Mouse (Mus musculus) B cell, adult 2 months (primary cell): Measurements from ENCODE around the gene Mlh3.
"Not testable (repeated sequence)": the region's sequence is repeated elsewhere in the genome, so short reads cannot be mapped to it uniquely, and the experiment has no call there.

Source experiments
- DNase-seq, 2 experiments: peaks; one replicate each; pipeline ENCODE4 v3.0.0; 2022

The Mlh3 gene

GRCm38 (mm10) chr12:85270319-85270718 lies at the start of gene Mlh3:
Gene Mlh3 (minus strand): TSS chr12:85270599.
- peak; percentile 85 to 89 for DNase-seq

DNA sequence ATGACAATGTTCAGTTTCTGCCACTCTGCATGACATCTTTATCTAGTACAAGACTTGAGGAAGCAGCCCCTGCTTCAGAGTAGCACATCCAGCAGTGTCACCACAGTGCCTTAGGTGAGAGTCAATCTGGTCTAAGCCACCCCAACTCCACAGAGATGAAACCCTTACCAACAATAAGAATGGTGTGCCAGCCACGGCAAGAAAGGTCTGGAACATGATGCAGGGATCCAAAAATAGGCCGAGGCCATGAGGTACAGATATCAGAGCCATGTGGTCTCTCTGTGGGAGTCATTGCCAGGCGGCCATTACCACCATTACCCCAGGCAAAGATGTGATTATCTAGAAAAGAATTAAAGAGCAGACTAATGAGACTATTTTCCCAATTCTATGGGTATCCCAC lies 38.3 kb upstream of the Mlh3 start:
- no peak for DNase-seq

- peak; percentile 86 to 87 for DNase-seq
Observed at GRCm38 (mm10) chr12:85305247-85305892, 35.0 kb upstream of the Mlh3 start.

- DNase-seq = peak; percentile 76 to 81
Observed at GRCm38 (mm10) chr12:85304725-85305124, 34.3 kb upstream of the Mlh3 start.

DNA sequence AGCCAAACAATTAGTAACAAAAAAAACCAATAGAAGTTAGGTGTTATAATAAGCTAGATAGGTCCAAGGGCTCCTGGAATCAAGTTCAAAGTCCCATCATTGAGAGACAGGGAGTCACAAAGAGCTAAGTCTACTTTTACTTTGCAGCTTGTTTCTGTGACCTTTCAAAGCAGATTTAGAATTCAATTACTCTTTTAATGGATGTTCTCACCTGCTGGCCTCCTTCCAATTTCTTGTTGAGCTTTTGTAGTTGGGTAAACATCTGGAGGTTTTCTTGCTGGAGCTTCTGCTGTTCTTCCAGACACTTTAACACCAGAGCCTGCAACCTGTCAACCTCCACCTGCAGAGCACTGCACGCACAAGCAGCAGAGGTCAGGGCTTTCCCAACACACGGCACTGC lies 32.9 kb upstream of the Mlh3 start:
- no peak for DNase-seq

GRCm38 (mm10) chr12:85298835-85299180 lies 28.4 kb upstream of the Mlh3 start:
- no peak for DNase-seq

GRCm38 (mm10) chr12:85298127-85298834 lies 27.9 kb upstream of the Mlh3 start:
- no peak for DNase-seq

DNA sequence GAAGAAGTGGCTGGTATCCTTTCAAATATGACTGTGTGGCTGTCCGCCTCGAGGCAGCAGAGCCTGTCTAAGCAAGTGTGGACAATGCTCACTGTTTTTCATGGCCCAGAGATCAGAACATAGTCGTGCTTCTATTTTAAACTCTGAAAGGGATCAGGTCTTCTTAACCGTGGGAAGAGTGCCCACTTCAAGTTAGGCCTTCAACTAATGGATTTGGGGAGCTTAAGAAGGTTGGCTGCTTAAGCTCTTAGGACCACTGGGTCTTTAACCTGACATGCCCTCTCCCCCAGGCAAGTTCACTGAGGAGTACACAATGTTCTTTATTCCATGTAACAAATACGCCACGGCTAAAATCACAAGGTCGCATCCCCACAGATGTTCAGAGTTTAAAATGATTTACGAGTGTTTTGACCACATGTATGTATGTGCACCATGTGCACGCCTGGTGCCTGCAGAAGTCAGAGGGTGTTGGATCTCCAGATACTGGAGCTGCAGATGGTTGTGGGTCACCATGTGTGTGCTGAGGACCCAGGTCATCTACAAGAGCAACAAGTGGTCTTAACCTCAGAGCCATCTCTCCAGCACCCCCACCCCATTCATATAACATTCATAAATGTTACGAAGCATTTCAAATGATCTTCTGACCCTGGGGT lies 27.1 kb upstream of the Mlh3 start:
- no peak for DNase-seq

- no peak for DNase-seq
Observed at GRCm38 (mm10) chr12:85296915-85297314, 26.5 kb upstream of the Mlh3 start.

GRCm38 (mm10) chr12:85295506-85295905 lies 25.1 kb upstream of the Mlh3 start:
- DNase-seq = no peak

DNA sequence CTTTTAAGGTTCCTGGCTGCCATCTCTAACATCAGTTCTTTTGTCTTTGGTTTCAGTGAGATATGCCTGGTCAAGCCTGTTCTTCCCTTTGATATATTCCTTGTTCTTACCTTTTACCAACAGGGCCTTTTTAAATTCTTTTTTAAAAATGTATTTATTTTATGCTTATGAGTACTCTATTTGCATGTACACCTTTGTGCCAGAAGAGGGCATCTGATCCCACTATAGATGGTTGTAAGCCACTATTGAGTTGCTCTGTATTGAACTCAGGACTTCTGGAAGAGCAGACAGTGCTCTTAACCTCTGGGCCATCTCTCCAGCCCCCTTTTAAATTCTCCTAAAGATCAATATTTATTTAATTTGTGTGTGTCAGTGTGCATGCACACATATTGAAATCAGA lies 22.5 kb upstream of the Mlh3 start:
- no peak for DNase-seq

DNA sequence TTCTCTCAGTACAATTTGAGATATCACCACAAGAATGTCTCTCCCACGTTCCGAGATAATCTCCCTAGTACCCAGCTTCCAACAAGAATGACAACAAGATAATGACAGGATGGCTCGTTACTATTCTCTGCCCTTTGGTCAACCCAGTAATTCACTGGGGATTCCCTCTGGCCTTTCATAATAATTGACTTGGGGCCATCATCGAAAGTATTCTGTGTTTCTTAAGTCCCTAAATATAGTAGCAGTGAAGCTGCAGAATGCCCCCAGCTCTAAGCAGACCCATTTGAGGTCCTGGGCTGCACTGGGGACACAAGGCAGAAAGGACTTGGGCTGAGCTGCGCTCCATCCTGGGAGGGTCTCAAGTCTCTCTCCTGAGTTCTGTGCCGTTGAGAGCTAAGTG lies 21.9 kb upstream of the Mlh3 start:
- DNase-seq = no peak

DNA sequence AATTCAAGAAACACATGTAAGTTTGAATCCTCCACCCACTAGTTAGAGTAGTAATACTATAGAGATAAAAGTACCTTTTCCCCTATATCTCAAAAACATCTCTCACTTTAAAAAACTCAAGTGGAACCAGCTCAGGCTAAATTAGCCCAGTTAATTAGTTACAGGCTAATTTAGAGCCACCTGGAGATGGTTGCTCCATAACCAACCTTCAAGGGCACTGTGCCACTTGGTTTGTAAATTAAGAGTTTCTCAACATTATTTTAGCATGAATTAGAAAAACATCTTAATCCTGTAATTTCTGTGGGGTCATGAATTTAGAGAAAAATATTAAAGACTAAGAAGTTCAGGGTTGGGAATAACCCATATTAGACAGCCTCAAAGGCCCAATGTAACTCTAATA lies 21.1 kb upstream of the Mlh3 start:
- no peak for DNase-seq

DNA sequence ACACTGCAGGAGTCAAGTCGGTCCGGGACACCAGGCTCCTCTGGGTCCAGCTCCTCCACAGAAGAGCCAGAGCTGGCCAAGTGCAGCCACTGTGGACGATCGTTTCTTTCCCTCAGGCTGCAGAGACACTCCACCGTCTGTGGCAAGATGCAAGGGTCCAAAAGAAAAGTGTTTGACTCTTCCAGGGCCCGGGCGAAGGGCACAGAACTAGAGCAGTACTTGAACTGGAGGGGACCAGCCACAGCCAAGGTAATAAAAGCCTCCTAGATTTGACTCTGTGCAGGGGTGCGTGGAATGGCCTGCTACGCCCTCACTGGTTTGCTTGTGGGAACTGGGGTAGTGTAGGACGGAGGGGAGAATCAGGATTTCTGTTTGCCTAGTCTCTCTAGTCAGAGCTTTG lies 20.2 kb upstream of the Mlh3 start:
- DNase-seq = no peak

DNA sequence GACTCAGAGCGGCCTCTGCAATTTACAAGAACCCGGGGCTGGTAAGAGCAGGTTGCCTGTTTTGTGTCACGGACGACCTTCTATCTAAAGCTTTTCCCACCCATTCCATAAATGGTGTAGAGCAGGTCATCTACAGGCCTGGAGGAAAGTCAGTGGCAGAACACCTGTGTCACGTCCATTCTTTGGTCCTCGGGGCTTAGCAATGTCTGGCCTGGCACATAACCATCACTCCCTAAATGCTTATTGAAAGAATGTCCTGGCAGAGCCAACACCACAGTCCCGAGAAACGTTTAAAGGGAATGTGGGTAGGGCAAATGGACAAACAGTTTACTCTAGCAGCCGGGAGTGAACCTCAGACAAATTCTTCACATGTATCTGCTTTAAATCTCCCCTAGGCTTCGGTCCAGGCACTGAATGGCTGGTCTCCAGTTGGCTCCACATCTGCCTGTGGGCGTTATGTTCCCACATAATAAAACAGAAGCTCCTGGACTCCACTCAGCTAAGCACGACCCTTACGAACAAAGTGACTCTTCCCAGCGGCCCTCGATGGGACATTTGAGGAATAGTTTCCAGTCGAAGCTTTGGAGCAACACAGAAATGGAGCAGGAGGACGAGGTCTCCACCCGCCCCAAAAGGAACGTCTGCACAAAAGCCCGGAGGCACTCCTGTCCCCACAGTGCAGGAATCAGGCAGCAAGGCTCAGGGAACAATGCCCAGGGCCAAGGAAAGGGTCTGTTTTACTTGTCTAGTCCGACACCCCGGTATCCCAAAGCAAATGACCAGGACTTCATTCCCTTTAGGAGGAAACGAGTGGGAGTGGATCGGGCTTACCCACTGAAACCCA lies 19.0 kb upstream of the Mlh3 start:
- DNase-seq = no peak

DNA sequence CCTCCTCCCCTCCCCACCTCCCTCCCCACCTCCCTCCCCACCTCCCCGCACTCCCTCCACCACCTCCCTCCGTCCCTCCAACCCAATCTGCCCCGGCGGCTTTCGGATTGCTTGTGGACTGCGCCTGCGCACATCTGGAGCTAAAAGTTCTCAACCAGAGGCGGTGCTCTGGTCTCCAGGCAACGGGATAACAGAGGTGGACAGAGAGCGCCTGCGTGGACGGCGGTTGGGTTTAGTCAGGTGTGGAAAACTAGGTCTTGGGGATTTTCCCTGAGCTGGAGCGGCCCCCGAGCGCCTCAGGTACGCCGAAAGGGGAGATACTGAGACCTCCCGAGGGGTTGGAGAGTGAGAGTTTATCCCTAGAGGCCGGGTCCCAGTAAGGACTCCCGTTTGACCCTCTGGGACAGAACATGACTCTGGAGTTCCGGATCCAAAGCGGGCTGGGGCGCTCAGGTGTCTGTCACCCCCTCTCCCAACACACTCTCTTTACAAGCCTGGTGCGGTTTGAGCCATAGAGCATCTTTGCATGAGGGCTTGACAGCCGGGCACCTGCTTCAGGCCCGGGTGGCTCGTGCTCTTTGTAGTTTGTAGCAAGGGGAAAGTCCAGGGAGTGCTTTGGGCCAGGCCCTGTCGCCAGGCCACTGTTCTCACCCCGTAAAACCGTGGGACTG lies 18.2 kb upstream of the Mlh3 start, which contains the start of gene Zc2hc1c:
Zc2hc1c (plus strand) TSS at position 106 of the 671 bp plus-strand sequence.
- DNase-seq = peak; percentile 85 to 88

DNA sequence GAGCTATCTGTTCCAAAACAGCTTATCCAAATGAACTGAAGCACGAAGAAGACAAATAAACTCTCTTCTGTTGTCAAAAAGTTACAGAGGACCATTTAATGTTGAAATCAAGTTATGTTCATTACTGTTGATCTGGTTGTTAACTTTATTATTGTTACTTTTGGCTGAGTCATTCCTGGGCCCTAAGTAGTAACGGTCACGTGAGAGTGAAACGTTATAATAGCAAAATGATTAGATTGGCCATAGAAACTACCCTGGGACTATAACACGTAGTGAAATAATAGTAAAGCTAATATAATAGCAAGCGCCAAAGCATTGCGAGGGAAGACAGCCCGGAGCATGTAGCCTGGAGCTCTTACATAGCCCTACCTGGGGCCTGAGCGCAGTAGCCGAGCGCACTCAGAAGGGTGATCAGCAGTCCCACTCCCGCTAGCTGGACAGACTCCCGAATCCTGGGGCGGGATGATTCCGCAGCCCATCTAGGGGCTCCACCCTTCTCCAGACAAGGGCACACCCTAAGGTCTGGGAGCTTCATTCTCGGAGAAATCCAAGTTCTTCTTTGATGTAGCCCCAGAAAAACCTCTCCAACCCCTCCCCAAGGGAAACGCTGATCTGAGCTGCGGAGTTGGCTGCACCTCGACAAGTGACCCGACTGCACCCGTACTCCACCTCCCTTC lies 17.5 kb upstream of the Mlh3 start, which contains the start of gene Acyp1:
Acyp1 (minus strand) TSS at position 630 of the 677 bp plus-strand sequence.
- no peak for DNase-seq

DNA sequence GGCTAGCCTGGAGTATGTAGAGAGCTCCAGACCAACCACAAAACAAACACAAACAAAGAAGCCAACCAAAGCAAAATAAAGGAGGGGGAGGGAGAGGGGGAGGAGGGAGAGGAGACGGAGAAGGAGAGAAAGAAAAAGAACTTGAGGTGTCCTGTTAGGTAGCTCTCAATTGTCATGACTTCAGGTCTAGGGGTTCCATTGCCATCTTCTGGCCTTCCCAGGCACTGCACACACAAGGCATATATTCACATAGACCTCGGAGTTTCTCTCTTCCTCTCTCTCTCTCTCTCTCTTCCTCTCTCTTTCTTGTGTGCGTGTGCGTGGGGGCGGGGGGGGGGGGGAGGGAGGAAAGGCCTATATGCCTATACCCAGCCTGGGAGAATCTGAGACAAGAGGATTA lies 16.5 kb upstream of the Mlh3 start:
- DNase-seq = peak; percentile 36 to 57

GRCm38 (mm10) chr12:85284996-85285395 lies 14.6 kb upstream of the Mlh3 start:
- DNase-seq = no peak

GRCm38 (mm10) chr12:85284331-85284730 lies 13.9 kb upstream of the Mlh3 start:
- no peak for DNase-seq

DNA sequence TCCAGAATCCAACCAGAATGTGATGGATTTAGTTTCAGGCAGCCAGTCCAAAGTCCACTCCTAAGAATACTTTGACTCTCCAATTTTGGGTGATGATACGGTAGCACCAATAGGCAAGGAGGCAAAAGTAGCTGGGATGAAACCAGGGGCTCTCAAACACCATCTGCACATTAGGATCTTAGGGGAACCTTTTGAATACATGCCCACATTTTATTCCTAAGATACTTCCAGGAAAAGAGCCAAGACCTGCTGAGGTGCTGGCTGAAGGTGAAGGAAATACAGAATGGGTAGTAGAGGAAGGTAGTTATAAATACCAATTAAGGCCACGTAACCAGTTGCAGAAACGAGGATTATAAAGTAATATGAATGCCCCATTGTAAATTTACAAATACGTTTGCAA lies 11.4 kb upstream of the Mlh3 start:
- DNase-seq = not testable (repeated sequence)
